Mouse (Mus musculus) C2C12 (cell line): ENCODE results near the gene Meis2.

Source experiments
- CEBPB ChIP-seq: IDR thresholded peaks from one replicate; pipeline ENCODE4 v1.6.1; 2011; ENCODE audit warnings: low read depth, mild to moderate bottlenecking, control low read depth, moderate library complexity
- CTCF ChIP-seq: IDR thresholded peaks from one replicate; pipeline ENCODE4 v1.5.1; 2011; ENCODE audit not compliant: control insufficient read depth, insufficient read depth, insufficient read length
- FOSL1 ChIP-seq: IDR thresholded peaks from one replicate; pipeline ENCODE4 v1.8.0; 2011; ENCODE audit warnings: mild to moderate bottlenecking, low read length; ENCODE audit not compliant: poor library complexity, insufficient read depth, severe bottlenecking
- MAX ChIP-seq: IDR thresholded peaks from one replicate; pipeline ENCODE4 v1.6.1; 2011; ENCODE audit warnings: mild to moderate bottlenecking, control low read depth
- MYOD1 ChIP-seq: IDR thresholded peaks from one replicate; pipeline ENCODE4 v1.6.1; 2011; ENCODE audit warnings: low read depth; ENCODE audit not compliant: control insufficient read depth, insufficient read length
- MYOG ChIP-seq: IDR thresholded peaks from one replicate; pipeline ENCODE4 v1.6.1; 2011; ENCODE audit not compliant: control insufficient read depth, insufficient read length; ENCODE audit errors: extremely low read depth
- USF1 ChIP-seq: IDR thresholded peaks from one replicate; pipeline ENCODE4 v1.6.1; 2011; ENCODE audit warnings: low read depth, mild to moderate bottlenecking, control low read depth, moderate library complexity

DNA sequence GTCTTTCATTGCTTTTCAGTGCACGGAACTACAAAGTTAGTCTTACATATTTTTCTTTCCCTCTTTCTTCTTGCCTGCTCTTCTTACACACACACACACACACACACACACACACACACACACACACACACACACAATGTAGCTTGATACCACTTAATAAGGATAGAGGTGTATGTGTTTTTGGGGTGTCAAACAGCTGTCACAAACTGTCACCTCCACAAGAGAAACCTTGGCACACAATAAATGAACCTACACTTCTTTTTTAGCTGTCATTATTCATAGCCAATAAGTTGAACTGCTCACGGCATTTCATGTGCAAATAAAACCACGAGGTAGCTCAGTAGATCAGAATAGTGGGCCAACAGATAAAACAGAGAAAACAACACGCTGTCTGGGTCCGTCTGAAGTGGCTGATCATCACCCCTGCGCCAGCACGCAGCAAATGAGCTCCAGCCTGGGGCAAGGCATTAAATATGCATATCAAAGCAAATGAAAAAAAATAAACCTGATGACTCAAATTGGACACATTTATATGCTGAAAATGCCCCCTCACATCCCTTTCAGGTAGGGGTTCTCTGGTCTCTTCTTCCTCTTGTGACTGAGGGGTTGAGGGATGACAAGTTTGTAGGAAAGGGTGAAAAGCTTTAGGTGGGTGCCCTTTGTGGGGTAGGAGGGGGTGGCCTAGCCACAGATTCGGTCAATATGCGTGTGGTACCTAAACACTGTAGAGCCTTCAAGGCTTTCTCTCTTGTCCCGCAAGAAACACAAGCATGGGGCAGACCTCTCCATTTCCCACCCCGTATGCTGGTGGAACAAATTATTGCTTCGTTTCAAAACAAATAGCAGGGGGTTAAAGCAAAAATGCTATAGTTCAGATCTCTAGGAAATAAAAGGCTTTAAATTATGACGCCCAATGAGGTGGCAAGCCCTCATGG lies 9.7 kb downstream of the Meis2 start:
- no peak for TF ChIP-seq CTCF
- TF ChIP-seq USF1 = no peak
- TF ChIP-seq CEBPB = no peak
- no peak for TF ChIP-seq MYOG
- TF ChIP-seq FOSL1 = no peak
- TF ChIP-seq MAX = no peak
- no peak for TF ChIP-seq MYOD1
